Mouse (Mus musculus): ENCODE data around the gene Gm14085.
"Not testable (repeated sequence)": the region's sequence is repeated elsewhere in the genome, so short reads cannot be mapped to it uniquely, and the experiment has no call there.

DNA sequence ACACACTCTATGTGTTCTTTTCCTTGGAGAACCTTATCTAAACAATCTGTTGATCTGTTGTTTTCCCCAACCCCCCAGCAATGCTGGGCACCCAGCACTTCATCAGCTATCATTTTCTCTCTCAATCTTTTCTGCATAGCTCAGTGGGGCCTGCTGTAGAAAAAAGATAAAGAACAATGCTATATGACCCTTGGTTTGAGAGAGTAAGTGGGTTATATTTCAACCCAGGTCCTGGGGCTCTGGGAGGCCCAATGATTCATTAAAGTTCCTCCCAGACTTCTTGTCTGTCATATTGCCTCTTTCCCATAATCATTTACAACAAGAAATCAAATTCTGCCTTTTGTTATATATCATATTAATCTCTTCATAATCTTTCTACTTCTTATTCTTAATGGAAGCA lies 1.4 kb downstream of the Gm14085 start:
- not testable (repeated sequence) for TF ChIP-seq CTCF (IDR thresholded peaks at IDR 0.05; ENCODE audit: insufficient read depth, low read length); POLR2A (IDR thresholded peaks at IDR 0.05; ENCODE audit: borderline replicate concordance, extremely low read depth, low read depth, low read length)

All from lung, adult 2 months (tissue).